Mouse (Mus musculus): ENCODE results near the gene Wdr46. TPM values are rescaled to one million over a fixed set of nuclear protein-coding genes. Genes with fewer than 3 reads are reported as not detected.
A peak's percentile ranks its signal among the peaks of the same experiment; 100 is the strongest.
"Not testable (repeated sequence)": the region's sequence is repeated elsewhere in the genome, so short reads cannot be mapped to it uniquely, and the experiment has no call there.

Gene Wdr46
- 10 to 100 TPM; 11.2 to 12.0 TPM for total RNA-seq (2021)

- DNase-seq (ENCODE audit: low spot score in 2 of 2), result peak; percentile 90 to 95
- intact Hi-C loops (cut with DNase I), result loop anchor here (1.0 kb wide), 2 partner anchors 11 to 15 kb away; partner anchors contain the start of genes B3galt4 and Vps52
Measured at GRCm38 (mm10) chr17:33940206-33940805, at the start of gene Wdr46, which contains the start of gene Pfdn6. TSS of gene Wdr46 (plus strand) at chr17:33940660. TSS of gene Pfdn6 (minus strand) at chr17:33940343.

DNA sequence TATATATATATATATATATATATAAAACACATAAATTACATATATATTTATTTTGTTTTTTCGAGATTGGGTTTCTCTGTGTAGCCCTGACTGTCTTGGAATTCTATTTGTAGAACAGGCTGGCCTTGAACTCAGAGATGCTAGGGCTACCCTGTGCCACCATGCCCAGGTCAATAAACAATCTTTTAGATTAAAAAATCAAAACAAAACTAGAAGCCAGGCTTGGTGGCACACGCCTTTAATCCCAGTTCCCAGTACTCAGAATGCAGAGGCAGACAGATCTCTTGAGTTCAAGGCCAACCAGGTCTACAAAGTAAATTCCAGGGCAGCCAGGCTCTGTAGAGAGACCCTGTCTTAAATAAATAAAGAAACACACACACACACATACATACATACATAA is 49.1 kb upstream of the Wdr46 start:
- intact Hi-C loops (cut with DNase I), result no loop called here

GRCm38 (mm10) chr17:33891892-33892291 is 48.6 kb upstream of the Wdr46 start:
- intact Hi-C loops (cut with DNase I); DNase-seq (ENCODE audit: low spot score in 2 of 2): not testable (repeated sequence)

More for the DNA sequence above, 49.1 kb upstream of the Wdr46 start:
- no peak for DNase-seq (ENCODE audit: low spot score in 2 of 2)

GRCm38 (mm10) chr17:33892429-33892828 is 48.0 kb upstream of the Wdr46 start:
- intact Hi-C loops (cut with DNase I), result no loop called here
- DNase-seq (ENCODE audit: low spot score in 2 of 2), result no peak

DNA sequence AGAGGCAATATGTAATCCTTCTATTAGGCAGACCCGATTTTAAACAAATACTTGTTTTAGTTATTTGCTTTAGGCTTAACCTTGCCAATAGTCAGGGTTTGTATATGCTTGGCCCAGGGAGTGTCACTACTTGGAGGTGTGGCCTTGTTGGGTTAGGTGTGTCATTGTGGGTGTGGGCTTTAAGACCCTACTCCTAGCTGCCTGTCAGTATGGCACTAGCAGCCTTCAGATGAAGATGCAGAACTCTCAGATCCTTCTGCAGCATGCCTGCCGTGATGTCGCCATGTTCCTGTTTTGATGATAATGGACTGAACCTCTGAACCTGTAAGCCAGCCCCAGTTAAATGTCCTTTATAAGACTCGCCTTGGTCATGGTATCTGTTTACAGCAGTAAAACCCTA is 47.4 kb upstream of the Wdr46 start:
- intact Hi-C loops (cut with DNase I); DNase-seq (ENCODE audit: low spot score in 2 of 2): not testable (repeated sequence)

GRCm38 (mm10) chr17:33897114-33897794 is 43.2 kb upstream of the Wdr46 start:
- intact Hi-C loops (cut with DNase I), result no loop called here
- DNase-seq (ENCODE audit: low spot score in 2 of 2), result no peak

DNA sequence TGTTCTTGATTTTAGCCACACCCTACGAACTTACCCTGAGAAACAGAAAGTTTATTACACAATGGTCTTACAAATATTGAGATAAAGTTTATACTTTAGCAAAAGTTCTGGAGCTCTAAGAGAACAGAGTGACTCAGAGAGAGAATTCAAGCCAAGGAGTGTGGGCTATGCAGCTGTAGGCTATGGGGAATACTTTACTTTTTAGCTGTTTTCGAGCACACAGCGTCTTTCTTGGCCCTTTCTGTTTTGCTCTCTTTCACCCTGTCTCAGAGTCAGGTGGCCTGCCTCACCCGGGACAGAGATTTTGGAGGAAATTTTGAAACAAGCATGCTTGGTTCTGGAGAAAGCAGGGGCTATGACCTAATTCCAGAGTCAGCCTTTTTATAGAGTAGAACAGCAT is 42.3 kb upstream of the Wdr46 start:
- DNase-seq (ENCODE audit: low spot score in 2 of 2); intact Hi-C loops (cut with DNase I): not testable (repeated sequence)

DNA sequence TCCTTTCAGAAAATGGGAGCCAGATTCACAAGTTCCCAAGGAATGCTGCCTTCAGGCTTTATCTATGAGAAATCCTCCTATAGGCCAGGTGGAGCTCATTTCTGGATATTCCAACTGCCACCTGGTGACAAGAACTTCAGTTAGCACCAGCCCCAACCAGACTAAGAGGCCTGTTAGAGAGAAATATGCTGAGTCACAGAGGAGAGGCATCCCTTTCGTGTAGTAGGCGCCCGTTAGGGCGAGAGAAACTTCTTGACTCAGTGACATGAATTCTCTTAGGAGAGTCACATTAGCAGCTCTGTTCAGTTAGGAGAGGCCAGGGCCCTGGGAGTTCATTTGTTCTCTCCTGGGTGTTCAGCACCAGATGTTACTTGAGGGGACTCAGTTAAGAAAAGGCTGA is 40.8 kb upstream of the Wdr46 start:
- intact Hi-C loops (cut with DNase I), result no loop called here
- no peak for DNase-seq (ENCODE audit: low spot score in 2 of 2)

DNA sequence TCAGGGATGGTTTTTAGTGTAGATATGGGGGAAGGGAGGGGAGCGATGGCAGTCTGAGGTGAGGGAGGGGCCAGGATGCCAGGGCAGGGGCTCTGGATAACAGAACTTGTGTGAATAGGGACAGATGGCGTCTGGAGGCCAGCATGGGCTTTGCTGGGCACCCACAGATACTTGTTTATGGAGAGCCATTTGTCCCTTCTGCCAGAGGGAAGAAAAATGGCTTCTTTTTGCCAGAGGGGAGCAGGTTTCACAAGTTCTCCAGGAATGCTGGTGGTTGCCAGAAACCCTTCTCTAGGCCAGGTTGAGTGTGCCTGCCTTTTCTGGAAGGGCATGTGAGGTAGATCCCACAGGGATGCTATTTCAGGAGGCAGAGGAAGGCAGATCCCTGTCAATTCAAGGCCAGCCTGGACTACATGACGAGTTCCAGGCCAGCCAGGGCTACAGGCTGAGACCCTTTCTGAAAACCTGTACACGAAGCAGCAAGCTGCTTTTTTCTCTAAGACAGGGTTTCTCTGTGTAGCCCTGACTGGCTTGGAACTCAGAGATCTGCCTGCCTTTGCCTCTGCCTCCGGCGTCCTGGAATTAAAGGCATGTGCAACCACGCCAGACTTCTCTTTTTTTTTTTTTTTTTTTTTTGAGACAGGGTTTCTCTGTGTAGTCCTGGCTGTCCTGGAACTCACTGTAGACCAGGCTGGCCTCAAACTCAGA is 40.0 kb upstream of the Wdr46 start:
- DNase-seq (ENCODE audit: low spot score in 2 of 2), result no peak
- intact Hi-C loops (cut with DNase I), result no loop called here

DNA sequence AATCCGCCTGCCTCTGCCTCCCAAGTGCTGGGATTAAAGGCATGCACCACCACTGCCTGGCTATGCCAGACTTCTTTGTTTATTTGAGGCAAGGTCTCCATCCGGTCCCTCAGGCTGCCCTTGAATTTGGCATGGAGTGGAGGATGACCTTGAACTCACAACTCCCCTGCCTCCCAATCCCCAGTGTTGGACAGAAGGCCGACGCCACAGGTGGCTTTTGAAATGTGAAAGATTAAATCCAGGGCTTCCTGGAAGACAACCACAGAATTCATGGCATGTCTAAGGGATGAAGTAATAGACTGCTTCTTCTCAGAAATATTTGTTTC is 39.5 kb upstream of the Wdr46 start:
- intact Hi-C loops (cut with DNase I), result no loop called here
- DNase-seq (ENCODE audit: low spot score in 2 of 2), result no peak

- no peak for DNase-seq (ENCODE audit: low spot score in 2 of 2)
- intact Hi-C loops (cut with DNase I), result no loop called here
Measured at GRCm38 (mm10) chr17:33901653-33902052, 38.8 kb upstream of the Wdr46 start.

DNA sequence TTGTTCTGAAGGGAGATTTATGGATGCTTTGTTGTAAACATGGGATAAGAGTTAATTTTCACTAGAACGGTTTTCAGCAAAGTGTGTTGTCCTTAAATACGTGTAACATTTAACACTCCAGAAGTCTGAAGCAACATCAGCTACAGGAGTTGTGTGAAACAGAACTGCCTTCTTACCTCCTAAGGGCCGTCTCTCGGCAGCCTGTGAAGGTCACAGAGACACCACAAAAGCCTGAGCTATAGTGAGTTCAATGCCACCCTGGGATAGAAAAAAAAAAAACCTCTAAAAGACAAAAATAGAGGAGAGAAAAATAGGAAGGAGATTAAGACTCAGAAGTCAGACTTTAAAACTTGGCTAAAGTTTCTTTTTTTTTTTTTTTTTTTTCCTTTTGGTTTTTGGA is 38.4 kb upstream of the Wdr46 start:
- intact Hi-C loops (cut with DNase I), result no loop called here
- no peak for DNase-seq (ENCODE audit: low spot score in 2 of 2)

GRCm38 (mm10) chr17:33902491-33902890 is 38.0 kb upstream of the Wdr46 start:
- no peak for DNase-seq (ENCODE audit: low spot score in 2 of 2)
- intact Hi-C loops (cut with DNase I), result no loop called here

DNA sequence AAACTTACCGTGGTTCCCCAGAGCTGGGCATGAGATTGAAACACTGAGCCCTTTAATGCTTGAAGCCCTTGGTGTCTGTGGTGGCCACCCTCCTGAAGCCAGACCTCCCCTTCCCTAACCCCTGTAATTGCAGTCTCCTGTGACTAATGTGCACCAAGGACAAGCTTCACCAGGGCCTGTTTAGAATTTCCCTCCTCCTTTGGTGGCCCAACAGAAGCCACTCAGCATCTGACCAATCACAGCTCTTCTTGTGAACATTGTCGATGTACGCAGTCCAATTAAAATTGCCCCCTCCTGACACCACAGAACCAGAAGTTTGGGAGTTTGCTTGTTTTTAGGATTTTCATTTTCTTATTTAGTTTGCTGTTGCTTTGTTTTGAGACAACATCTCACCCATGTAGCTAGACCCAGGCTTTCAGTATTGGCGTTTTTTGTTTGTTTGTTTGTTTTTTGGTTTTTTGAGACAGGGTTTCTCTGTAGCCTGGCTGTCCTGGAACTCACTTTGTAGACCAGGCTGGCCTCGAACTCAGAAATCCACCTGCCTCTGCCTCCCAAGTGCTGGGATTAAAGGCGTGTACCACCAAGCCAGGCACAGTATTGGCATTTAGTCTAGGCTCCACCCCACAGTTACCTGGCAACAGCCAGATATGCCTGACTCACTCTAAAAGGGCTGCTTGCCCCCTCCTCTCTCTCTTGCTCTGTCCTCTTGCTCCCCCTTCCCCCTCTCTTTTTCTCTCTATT is 36.4 kb upstream of the Wdr46 start:
- DNase-seq (ENCODE audit: low spot score in 2 of 2); intact Hi-C loops (cut with DNase I): not testable (repeated sequence)

GRCm38 (mm10) chr17:33904835-33905234 is 35.6 kb upstream of the Wdr46 start, which contains the start of gene Platr17:
TSS of gene Platr17 (plus strand) at chr17:33905135.
- intact Hi-C loops (cut with DNase I); DNase-seq (ENCODE audit: low spot score in 2 of 2): not testable (repeated sequence)

- DNase-seq (ENCODE audit: low spot score in 2 of 2), result peak in 1 of 2 experiments; percentile 52
Measured at GRCm38 (mm10) chr17:33908331-33909076, 32.0 kb upstream of the Wdr46 start.

GRCm38 (mm10) chr17:33909077-33909868 is 31.2 kb upstream of the Wdr46 start, which contains the start of gene Daxx:
TSS of gene Daxx (plus strand) at chr17:33909414.
- intact Hi-C loops (cut with DNase I), result no loop called here
- peak; percentile 99 for DNase-seq (ENCODE audit: low spot score in 2 of 2)

More at GRCm38 (mm10) chr17:33908331-33909076, 32.0 kb upstream of the Wdr46 start:
- intact Hi-C loops (cut with DNase I), result no loop called here

- intact Hi-C loops (cut with DNase I), result no loop called here
- DNase-seq (ENCODE audit: low spot score in 2 of 2), result peak in 1 of 2 experiments; percentile 42
Measured at GRCm38 (mm10) chr17:33909869-33910250, 30.6 kb upstream of the Wdr46 start.
